Mouse (Mus musculus) frontal cortex, adult (tissue): ENCODE measurements at regions not wholly inside any gene's neighbourhood (a gene's known extent, or its start where the extent isn't known, plus 50 kb on each side); places are given as distances from the start of the nearest gene placed in this dataset.
A peak's percentile ranks its signal among the peaks of the same experiment; 100 is the strongest.

Experiments used
- ATAC-seq: cut with Nextera tagmentation; 2 replicates; pipeline ENCODE4 v1.9.2; 2017; ENCODE audit warnings: mild to moderate bottlenecking, moderate library complexity, mixed read lengths; ENCODE audit not compliant: low TSS enrichment

DNA sequence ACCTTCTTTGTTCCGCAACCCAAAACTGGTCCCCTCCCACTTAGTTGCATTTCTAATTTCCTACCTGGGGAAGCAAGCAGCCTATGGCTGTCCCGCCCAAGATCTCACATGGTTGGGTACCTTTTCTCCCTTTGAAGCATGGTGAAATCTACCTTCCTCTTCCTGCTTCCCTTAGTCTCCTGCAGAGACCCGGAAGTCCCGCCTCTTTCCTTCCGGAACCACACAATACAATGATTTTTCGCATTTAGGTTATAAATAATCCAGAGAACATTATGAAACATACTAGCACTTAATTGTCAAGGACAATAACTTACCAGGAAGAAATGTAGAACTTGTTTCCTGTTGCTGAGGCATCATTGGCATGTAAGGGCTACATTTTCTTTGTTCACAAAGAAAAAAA lies 58.8 kb downstream of the 1700009N14Rik start:
- ATAC-seq, result no peak

DNA sequence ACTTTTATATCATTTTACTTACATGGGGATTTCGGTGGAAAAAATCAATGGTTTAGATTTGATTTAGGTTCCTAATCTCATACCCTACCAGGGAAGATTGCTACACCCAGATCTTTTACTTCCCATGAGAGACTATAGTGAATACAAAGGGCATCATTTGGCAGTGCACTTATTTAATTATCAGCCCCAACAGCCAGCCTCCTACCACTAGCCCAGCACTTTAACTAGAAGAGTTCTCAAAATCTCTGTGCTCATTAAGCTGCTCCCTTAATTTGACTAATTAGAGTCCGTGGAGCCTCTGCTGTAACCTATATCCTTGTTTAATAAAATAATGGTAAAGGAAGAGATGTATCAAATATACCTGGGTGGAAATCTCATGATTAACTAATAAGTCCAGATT lies 77.4 kb downstream of the 1700009N14Rik start:
- no peak for ATAC-seq

DNA sequence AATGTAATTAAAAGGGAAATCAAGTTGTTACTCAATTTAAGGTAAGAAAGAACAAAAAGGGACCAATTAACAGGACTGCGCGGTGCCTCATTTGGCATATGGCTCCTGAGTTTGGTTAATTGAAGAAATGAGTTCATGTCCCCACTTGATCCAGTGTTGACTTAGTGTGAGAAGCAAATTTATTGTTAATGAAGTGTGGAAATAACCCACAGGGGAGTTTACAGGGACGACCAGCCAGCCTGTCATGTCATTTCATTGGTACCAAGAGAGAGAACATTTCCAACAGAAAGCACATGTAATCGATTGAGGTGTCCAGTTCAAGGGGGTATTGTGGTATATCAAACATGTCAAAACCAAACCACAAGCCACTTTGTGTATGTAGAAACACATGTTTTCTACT lies 78.6 kb downstream of the 1700009N14Rik start:
- no peak for ATAC-seq

DNA sequence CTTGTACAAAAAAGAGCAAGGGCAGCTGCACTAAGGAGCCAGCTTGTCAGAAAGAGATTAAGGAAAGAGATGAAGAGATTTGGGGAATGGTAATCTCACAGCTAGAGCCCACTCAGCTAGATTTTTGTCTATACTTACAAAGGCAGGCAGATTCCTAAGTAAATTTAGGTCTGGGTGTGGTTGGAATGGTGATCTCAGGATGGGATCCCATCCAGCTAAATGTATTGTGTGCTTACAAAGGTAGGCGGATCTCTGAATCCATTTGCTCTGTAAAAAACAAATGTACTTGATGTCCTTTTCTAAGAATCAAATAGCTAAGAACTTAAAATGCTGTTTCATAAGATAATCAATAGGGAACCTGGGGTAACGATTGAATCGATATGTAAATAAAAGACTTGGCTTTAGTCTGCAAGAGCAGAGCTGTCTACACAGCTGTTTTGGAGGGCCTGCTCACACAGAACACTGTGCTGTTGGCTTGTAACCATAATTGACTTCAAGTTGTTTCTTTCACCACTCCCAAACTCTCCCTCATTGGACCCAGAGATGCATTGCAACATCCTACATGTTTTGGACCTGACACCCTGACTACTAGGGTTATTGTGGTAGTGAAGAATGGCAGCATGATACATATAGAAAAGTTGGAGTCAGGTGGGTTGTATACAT lies 106.1 kb downstream of the 1700009N14Rik start:
- peak; percentile 82 for ATAC-seq

DNA sequence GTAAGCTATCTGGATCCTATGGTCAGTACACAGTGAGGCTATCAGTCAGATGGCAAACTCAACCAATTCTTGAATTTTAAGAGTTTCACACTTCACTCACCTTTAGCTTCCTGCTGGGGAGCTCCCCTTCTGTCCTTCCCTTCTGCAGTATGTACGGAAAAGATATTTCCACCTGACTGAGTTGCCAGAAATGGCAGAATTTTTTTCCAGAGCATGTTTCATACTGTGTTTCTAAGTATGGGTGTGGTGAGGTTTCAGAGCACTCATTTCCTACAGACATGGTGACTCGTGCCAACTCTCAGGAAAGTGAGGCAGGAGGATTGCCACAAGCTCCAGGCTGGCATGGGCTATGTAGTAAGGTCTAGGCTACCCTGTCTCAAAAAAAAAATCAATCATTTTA lies 147.3 kb downstream of the 1700009N14Rik start:
- ATAC-seq, result no peak

DNA sequence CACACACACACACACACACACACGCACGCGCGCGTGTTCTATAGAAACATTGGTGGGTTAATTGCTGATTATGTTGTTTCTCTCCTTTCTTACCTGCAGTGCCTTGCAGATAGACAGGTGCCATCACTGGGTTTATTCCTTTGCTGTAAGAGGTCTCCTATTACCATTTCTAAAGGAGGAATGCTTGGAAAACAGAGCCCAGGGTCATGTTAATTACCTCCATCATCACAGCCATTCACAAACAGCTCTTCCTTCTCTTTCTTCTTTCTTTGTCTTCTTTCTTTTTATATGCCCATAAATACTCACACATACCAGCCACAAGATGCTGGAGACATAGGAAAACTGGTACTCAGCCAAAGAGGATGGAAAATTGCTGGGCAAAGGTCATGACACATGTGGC lies 155.0 kb downstream of the 1700009N14Rik start:
- no peak for ATAC-seq

DNA sequence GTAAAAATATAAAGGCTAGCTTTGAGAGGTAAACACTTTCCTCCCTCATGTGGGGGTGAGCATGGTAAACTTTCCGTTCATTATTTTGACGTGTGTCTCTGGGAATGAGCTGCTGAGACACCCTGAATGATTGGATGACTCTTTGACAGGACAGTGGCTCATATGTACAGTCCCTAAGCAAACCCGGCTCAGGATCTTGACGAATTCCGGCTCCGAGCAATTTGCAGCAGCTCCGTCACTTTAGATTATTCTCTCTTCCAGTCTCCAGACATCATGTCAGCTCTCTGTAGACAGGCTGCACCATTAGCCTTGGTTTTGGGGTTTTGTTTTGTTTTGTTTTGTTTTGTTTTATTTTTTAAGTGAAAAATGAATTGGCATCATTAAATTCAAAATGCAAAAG lies 194.0 kb downstream of the 1700009N14Rik start:
- ATAC-seq, result no peak

DNA sequence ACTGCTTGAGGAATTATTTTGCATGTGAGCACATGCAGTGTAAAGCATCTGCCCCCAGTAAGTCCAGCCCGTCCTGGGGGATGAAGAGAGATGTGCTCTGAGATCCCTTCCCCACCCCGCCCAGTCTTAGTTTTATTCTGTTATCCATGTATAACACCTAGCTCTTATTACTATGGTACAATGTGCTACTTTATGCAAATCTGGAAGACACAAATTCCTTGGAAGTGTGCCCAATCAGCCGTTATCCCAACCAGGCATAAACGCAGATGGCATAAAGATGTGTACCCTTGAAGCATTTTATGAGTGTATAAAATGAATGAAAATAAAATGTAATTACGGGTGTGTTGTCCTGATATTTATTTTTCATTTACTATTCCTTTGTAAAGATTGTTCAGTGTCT lies 194.8 kb downstream of the 1700009N14Rik start:
- 0 out of 2 replicates have a peak, but pooled peaks have one; percentile 16 for ATAC-seq

DNA sequence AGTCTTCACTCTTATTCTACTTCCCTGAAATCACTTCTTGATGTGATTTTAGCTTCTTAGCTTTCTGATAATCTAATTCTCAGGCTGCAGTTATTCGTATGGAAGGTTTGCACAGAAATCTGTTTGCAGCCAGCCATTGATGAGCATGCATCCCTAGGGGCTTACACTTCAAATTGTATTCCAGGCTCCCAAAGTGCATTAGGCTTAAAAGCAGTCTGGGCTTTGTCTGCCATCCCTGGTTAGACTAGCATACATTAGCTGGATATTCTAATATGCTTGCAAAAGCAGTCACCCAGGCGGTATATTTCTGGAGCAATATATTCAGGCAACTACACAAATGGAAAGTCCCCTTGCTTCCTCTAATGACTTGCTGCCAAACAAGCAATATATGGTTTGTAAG lies 210.4 kb downstream of the 1700009N14Rik start:
- ATAC-seq, result no peak

DNA sequence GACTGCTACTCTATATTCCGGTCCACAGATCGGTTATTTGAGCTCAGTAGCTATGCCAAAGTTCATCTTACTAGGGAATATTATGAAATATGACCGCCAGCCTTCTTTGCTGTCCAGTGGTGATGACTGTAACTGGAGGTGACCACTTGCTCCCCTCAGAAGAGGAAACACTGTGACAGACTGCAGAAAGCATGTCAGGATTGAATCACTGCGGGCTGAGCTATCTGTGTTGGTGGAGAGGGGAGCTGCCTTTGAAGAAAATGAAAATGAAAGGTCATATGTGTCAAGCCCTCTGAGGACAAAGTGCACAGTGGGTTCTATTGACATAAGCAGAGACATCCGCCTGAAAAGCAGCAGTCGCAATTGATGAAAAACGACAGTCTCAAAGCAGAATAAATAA lies 222.5 kb downstream of the 1700009N14Rik start:
- no peak for ATAC-seq

DNA sequence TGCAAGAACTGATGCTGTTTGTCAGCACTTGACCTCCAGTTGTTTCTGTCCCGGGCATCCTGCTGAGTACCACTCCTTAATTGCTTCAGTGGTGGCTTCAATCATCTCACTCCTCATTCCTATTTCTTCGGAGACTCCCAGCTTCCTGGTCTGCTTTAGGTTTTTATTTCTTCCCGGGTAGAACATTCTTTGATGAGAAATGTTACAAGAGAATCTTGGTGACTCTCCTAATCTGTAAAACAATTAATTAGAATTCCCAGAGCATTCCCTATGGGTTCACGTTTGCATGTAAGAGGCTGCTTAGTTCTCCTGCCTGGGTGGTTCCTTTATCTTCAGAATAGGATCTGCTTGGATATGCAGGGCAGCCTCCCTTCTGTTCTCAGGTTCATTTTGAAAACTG lies 245.1 kb downstream of the 1700009N14Rik start:
- no peak for ATAC-seq

DNA sequence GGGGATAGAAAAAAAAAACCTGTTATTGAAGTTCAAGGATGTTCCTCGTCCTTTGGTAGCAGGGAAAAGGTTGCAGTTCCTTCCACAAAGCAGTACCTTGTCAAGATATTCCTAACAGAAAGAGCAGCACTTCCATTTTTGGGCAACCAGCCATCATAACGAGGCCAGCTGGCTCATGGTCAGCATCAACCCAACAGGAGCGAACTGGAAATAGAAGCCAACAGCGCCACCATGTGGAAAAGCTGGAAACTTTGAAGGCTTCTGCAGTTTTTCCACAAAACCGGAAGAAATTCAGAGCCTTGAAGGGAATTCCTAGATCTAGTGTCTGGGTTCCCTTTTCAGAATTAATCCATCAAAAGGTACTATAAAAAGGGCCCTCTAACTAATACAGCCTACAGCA lies 247.5 kb downstream of the 1700009N14Rik start:
- peak; percentile 73 for ATAC-seq

DNA sequence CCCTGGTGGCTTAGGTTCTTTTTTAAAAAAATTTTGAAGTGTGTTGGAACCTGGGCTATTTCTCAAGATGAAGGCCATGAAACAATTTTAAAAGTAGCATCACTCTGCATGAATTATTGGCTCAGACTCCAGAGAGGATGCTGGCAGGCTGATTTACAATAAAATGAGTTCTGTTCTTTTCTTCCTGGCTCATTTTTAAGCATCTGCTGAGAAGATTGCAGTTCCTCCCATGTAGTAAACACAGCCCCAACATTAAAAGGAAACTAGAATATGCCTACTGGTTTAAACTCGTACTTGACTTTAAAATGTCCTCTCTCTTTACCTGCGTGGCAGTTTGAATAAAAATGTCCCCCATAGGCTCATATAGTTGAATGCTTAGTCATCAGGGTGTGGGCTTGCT lies 249.3 kb downstream of the 1700009N14Rik start:
- ATAC-seq, result peak; percentile 78

DNA sequence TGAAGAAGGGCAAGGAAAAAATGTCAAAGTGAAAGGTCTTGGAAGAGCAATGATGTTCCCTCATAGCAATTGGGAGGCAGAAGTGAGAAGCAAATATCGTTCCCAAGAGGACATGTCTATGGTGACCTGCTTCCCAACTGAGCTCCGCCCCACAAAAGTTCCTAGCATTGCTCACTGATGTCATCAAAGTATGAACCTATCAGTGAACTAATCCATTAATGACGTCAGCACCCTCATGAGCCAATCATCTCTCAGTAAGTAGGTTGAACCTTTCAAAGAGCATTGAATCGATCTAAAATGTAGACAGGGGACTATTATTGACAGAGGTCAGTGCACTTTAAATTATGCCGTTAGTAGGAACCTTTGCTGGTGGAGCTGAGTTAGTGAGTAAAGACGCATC lies 267.4 kb downstream of the 1700009N14Rik start:
- ATAC-seq, result no peak

DNA sequence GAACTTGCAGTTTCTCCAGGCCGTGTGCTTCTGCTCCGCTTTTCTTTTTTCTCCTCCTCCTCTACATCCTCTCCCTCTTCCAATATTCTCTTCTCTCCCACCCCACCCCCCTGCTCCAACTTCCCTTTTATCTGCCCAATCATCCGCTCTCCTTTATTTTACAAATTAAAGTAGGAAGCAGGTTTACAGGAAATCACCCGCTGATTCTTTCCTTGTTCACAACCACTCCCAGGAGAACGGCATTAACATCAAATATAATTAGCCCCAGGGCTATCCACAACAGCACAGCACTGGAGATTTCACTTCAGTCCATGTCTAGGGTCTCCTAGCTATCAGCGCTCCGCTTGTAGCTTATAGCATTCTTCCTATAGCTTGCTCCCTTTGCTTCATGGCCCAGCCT lies 268.6 kb downstream of the 1700009N14Rik start:
- no peak for ATAC-seq

DNA sequence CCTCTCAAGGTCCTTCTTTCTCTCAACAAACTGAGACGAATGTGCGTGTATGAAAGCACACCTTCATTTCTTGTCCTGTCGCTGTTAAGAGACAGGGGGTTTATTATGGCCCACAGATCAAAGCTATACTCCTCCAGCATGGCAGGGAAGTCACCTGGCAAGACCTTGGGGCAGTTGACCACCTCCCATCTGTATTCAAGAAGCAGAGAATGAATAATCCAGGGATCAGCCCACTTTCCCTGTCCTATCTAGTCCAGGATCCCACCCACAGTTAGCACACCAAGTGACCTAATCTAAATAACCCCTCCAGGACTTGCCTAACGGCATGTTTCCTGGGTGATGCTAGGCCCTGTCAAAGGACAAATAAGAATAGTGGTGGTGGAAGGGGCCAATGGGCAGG lies 269.9 kb downstream of the 1700009N14Rik start:
- ATAC-seq, result no peak

DNA sequence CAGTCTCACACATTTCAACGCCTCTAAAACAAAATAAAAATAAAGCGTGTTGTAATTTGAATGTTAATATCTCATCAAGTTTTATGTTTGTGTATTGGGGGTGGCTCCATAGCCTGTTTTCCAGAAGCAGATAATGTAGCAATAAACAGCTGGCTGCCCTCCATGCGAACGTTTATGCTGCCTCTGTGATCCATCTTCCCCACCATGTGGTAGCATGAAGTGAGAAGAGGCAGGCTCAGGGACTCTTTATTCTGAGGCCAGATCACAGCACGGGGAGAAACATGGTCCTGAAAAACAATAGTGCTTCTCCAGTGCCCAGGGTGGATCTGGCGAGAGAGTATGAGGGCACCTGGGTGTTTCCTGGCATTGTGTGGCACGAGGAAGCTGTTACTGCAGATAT lies 271.4 kb downstream of the 1700009N14Rik start:
- ATAC-seq, result no peak

DNA sequence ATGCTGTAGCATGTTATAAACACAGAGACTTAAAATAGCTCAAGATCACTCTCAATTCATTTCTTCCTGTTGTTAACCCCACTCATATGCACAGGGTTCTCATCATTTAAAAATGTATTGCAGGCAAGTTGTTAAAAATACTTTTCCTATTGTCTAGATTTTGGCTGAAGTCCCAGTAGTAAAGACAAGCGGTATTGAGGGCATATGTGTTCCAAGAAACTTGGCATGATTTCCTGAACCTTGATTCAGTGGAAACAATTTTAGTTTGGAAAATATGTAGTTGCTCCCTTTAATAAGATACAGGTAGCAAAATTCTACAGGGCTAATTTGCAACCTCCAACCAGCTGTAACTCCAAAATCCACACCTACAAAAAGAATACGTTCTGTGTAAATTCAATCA lies 315.5 kb downstream of the 1700009N14Rik start:
- no peak for ATAC-seq

DNA sequence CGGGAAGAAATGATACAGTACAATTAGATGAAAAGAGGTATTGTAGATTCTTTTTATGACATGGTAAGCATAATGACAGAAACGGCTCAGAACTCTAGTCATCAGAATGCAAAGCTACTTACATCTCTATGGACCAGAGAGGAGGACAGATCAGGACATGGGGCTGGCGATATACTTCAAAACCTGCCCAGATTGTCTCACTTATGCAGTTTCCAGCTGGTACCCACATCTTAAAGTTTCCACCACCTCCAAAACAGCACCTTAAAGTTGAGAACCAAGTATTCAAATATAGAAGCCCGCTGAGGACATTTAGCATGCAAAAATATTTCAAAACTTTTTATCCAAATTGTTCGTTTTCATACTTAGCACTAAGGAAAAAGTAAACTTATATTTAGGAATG lies 341.0 kb downstream of the 1700009N14Rik start:
- peak; percentile 93 for ATAC-seq

DNA sequence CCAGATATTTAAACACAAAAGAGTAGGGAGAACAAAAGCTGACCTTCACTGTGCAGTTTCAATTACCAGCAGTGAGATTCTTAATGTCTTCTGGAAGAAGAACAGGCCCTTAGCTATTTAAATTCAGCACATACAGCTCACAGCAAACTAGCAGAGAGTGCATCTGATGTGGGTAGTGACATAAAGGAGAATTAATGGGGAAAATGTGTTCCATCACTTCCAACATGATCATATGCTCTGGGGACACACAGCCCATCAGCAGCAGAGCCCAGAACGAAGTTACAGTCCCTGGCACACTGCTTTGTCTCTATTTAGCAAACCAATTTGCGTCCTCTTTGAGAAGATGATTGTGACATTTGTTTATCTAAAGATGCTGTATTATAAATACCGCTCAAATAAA lies 332.9 kb upstream of the Aco1 start:
- ATAC-seq, result peak; percentile 51; the same call in 1 of the 2 replicates

DNA sequence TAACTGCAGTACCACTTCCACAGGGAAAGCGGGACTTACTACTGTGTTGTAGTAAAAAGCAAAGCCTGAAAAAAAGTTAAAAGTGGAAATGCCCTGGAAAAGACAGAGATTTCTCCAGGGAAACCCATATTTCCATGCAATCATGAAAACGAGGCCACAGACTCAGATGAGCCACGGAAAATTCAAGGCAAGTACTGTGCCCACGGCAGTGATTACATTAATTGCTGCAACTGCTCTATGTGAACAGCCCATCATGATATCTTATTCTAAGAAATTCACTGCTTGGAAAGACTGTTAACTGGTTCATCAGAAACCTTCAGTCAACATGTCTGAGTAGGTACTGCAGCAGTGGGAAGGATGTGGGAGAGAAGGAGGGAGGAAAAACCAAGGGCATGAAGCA lies 330.1 kb upstream of the Aco1 start:
- ATAC-seq, result peak; percentile 64; the same call in 1 of the 2 replicates

DNA sequence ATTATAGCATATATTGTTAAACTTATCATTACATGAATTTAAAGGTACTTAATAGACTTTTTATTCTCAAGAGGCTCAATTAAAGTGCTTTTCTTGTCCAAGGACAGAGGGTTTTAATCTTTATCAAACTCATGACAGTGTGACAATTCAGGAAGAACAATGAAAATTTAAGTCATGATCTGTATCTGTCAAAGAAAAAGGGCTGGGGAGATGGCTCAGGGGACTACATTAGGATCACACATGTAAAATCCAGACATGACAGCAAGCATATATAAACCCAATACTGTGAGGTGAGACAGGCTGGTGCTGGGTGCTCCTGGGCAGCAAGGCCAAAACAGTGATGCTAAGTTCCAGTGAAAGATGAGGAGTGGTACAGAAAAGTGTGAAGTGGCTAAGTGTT lies 327.3 kb upstream of the Aco1 start:
- no peak for ATAC-seq

DNA sequence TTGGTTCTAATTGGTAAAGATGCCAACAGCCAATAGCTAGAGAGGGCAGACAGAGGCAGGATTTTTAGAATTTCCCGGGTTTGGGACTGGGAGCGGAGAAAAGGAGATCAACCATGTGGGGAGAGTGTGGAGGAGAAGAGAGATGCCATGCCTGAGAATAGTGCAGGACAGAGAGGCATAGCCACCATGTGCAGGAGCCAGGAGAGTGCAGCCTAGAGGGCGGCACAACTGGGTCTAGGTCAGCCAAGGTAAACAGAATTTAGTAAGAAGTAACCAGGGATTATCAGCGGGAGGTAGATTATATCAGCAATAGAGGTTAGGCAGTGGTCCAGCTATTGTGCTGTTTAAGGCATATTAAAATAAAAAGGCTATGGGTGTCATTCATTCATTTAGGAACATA lies 325.2 kb upstream of the Aco1 start:
- ATAC-seq, result no peak

DNA sequence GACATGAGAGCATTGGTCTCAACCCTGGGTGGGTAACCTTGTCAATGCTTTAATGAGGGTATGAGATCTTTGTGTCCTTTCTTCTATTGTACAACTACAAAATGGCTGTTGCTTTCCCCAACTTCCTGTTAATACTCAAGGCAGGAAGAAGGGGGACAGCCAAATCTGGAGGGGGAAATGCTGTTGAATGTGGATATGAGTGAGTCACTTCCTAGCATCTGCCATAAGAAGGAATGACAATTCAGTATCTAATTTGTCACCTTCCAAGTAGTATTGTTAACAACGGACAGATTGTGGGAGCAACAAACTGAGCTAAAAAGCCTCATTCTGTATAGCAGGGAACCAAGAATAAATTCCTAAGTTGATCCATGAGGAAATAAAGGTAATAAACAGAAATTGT lies 309.2 kb upstream of the Aco1 start:
- ATAC-seq, result no peak
